Mouse (Mus musculus) fat pad, adult 2 months (tissue): ENCODE measurements around the gene Arih1.
A peak's percentile ranks its signal among the peaks of the same experiment; 100 is the strongest.
"Not testable (repeated sequence)": the region's sequence is repeated elsewhere in the genome, so short reads cannot be mapped to it uniquely, and the experiment has no call there.

ENCODE experiments used
- DNase-seq: peaks from one replicate; pipeline ENCODE4 v3.0.0-alpha.2; 2011; ENCODE audit warnings: low read depth, low spot score; ENCODE audit errors: extremely low read depth

Gene Arih1

GRCm38 (mm10) chr9:59458997-59459510 lies 27.4 kb downstream of the Arih1 start:
- no peak for DNase-seq

GRCm38 (mm10) chr9:59458416-59458815 lies 28.0 kb downstream of the Arih1 start:
- DNase-seq, result no peak

- DNase-seq, result no peak
Observed at GRCm38 (mm10) chr9:59457671-59458070, 28.7 kb downstream of the Arih1 start.

GRCm38 (mm10) chr9:59455404-59456068 lies 30.9 kb downstream of the Arih1 start:
- no peak for DNase-seq

- no peak for DNase-seq
Observed at GRCm38 (mm10) chr9:59433729-59434128, 52.7 kb downstream of the Arih1 start.

GRCm38 (mm10) chr9:59431626-59432025 lies 54.8 kb downstream of the Arih1 start:
- no peak for DNase-seq

- no peak for DNase-seq
Observed at GRCm38 (mm10) chr9:59420487-59420886, 65.9 kb downstream of the Arih1 start.

- no peak for DNase-seq
Observed at GRCm38 (mm10) chr9:59407271-59407670, 79.1 kb downstream of the Arih1 start.

- DNase-seq, result no peak
Observed at GRCm38 (mm10) chr9:59389086-59389485, 97.3 kb downstream of the Arih1 start.

- no peak for DNase-seq
Observed at GRCm38 (mm10) chr9:59388311-59388710, 98.1 kb downstream of the Arih1 start.

GRCm38 (mm10) chr9:59387461-59387860 lies 99.0 kb downstream of the Arih1 start:
- DNase-seq, result no peak

- DNase-seq, result no peak
Observed at GRCm38 (mm10) chr9:59375626-59376025, 110.8 kb downstream of the Arih1 start.

- DNase-seq, result no peak
Observed at GRCm38 (mm10) chr9:59369646-59370045, 116.8 kb downstream of the Arih1 start.

GRCm38 (mm10) chr9:59369220-59369619 lies 117.2 kb downstream of the Arih1 start:
- DNase-seq, result no peak

- not testable (repeated sequence) for DNase-seq
Observed at GRCm38 (mm10) chr9:59360487-59360886, 125.9 kb downstream of the Arih1 start.

- not testable (repeated sequence) for DNase-seq
Observed at GRCm38 (mm10) chr9:59358041-59358440, 128.4 kb downstream of the Arih1 start.

- no peak for DNase-seq
Observed at GRCm38 (mm10) chr9:59353253-59353639, 133.2 kb downstream of the Arih1 start, which contains the start of gene Bbs4. Gene Bbs4, minus strand, starts transcription at chr9:59353508.

GRCm38 (mm10) chr9:59352586-59353252 lies 133.7 kb downstream of the Arih1 start:
- peak; percentile 10 for DNase-seq

- DNase-seq, result no peak
Observed at GRCm38 (mm10) chr9:59346176-59346575, 140.2 kb downstream of the Arih1 start.

- DNase-seq, result no peak
Observed at GRCm38 (mm10) chr9:59340002-59340401, 146.4 kb downstream of the Arih1 start.

GRCm38 (mm10) chr9:59339107-59339506 lies 147.3 kb downstream of the Arih1 start:
- no peak for DNase-seq

- DNase-seq, result no peak
Observed at GRCm38 (mm10) chr9:59338411-59338810, 148.0 kb downstream of the Arih1 start.
